Mouse (Mus musculus) heart, embryonic 11.5 days (tissue): Measurements from ENCODE around the gene Vps36. TPM values are rescaled to one million over a fixed set of nuclear protein-coding genes. Genes with fewer than 3 reads are reported as not detected.
A peak's percentile ranks its signal among the peaks of the same experiment; 100 is the strongest.

Experiments used
- ATAC-seq: fragments of 200-750 bp; cut with Nextera tagmentation; replicated peaks from 2 replicates; pipeline ENCODE4 v1.8.0; 2017; ENCODE audit warnings: moderate library complexity; ENCODE audit not compliant: insufficient number of reproducible peaks, low FRiP score, low TSS enrichment
- H3K27ac ChIP-seq: fragments of 300-500 bp; sonication (generic); 2 replicates; pipeline ENCODE4 v1.5.1; 2014; ENCODE audit warnings: mild to moderate bottlenecking, low read depth, low read length
- H3K27me3 ChIP-seq: fragments of 300-500 bp; sonication (generic); 2 replicates; pipeline ENCODE4 v1.6.1; 2014; ENCODE audit warnings: mild to moderate bottlenecking, low read length, mixed read lengths; ENCODE audit not compliant: control insufficient read depth, insufficient read depth
- H3K36me3 ChIP-seq: fragments of 300-500 bp; sonication (generic); 2 replicates; pipeline ENCODE4 v1.6.1; 2014; ENCODE audit warnings: mild to moderate bottlenecking, low read length, moderate library complexity, mixed read lengths; ENCODE audit not compliant: control insufficient read depth, insufficient read depth
- H3K4me1 ChIP-seq: fragments of 300-500 bp; sonication (generic); 2 replicates; pipeline ENCODE4 v1.6.1; 2014; ENCODE audit warnings: low read length; ENCODE audit not compliant: control insufficient read depth, insufficient read depth
- H3K4me2 ChIP-seq: fragments of 300-500 bp; sonication (generic); 2 replicates; pipeline ENCODE4 v1.6.1; 2014; ENCODE audit warnings: mild to moderate bottlenecking, moderate library complexity
- H3K4me3 ChIP-seq: fragments of 300-500 bp; sonication (generic); 2 replicates; pipeline ENCODE4 v1.5.1; 2014; ENCODE audit warnings: low read depth, low read length
- H3K9ac ChIP-seq: fragments of 300-500 bp; sonication (generic); 2 replicates; pipeline ENCODE4 v1.6.1; 2014; ENCODE audit warnings: mild to moderate bottlenecking, low read depth, low read length, moderate library complexity
- H3K9me3 ChIP-seq: fragments of 300-500 bp; sonication (generic); replicated peaks from 2 replicates; pipeline ENCODE4 v1.6.1; 2016; ENCODE audit warnings: low read length; ENCODE audit not compliant: control insufficient read depth
- WGBS: fragments of 180-500 bp; shearing (Covaris S2); extraction: QIAGEN DNeasy Blood & Tissue Kit; methylation state at CpG from one replicate; pipeline ENCODE4 v1.1.7; 2014; ENCODE audit not compliant: insufficient replicate concordance; 5-methylcytosine and 5-hydroxymethylcytosine counted together
- polyA plus RNA-seq: library from polyadenylated mRNA; unstranded; fragments of >200 nt; fragmentation: Nextera tagmentation; extraction: Ambion mirVana; gene quantifications from 2 replicates; pipeline ENCODE4 v1.2.1, GENCODE M21; 2014

Gene Vps36
- polyA plus RNA-seq, 1 experiment from 2014 or later, result 29.6 TPM

- no peak for ATAC-seq
Observed at GRCm38 (mm10) chr8:22197914-22198313, 5.3 kb downstream of the Vps36 start.

GRCm38 (mm10) chr8:22199481-22199880 lies 6.9 kb downstream of the Vps36 start:
- Histone ChIP-seq H3K9me3 (peaks cover 2% of the 10 kb centered on the region; the same call in 1 of the 2 replicates), H3K9ac (no peak overlapping the region), H3K36me3 (peaks cover 10% of the 10 kb centered on the region), H3K4me1 (peaks cover 2% of the 10 kb centered on the region; the same call in 1 of the 2 replicates), H3K4me2 (no peak overlapping the region), H3K27me3 (no peaks in the 10 kb centered on the region), H3K4me3 (no peak overlapping the region), H3K27ac (no peak overlapping the region)
- ATAC-seq, result no peak
- 96% methylated on average over 8 of the region's 8 CpGs for WGBS

More at GRCm38 (mm10) chr8:22197914-22198313, 5.3 kb downstream of the Vps36 start:
- WGBS, result 91% methylated on average over 6 of the region's 6 CpGs
- H3K4me1 ChIP-seq, result peaks cover 3% of the 10 kb centered on the region; the same call in 1 of the 2 replicates
- H3K27ac ChIP-seq, result no peak overlapping the region
- H3K4me3 ChIP-seq, result no peak overlapping the region
- H3K27me3 ChIP-seq, result no peaks in the 10 kb centered on the region
- H3K4me2 ChIP-seq, result no peak overlapping the region
- H3K36me3 ChIP-seq, result peaks cover 10% of the 10 kb centered on the region
- H3K9ac ChIP-seq, result no peak overlapping the region
- H3K9me3 ChIP-seq, result peaks cover 2% of the 10 kb centered on the region; the same call in 1 of the 2 replicates

- peaks cover 13% of the 10 kb centered on the region for H3K36me3 ChIP-seq
- 65% methylated on average over 4 of the region's 4 CpGs for WGBS
Observed at GRCm38 (mm10) chr8:22207535-22207934, 14.9 kb downstream of the Vps36 start.

GRCm38 (mm10) chr8:22209012-22209411 lies 16.4 kb downstream of the Vps36 start:
- Histone ChIP-seq H3K36me3 (peaks cover 15% of the 10 kb centered on the region), H3K9me3 (no peaks in the 10 kb centered on the region), H3K4me1 (peaks cover 11% of the 10 kb centered on the region), H3K27ac (peak overlapping the region; percentile 62), H3K9ac (peak overlapping the region; percentile 54), H3K27me3 (no peaks in the 10 kb centered on the region), H3K4me3 (no peak overlapping the region), H3K4me2 (peak overlapping the region; percentile 14; the same call in 1 of the 2 replicates)
- WGBS, result 15% methylated on average over 5 of the region's 5 CpGs
- peak; percentile 81 for ATAC-seq

More at GRCm38 (mm10) chr8:22207535-22207934, 14.9 kb downstream of the Vps36 start:
- H3K4me3 ChIP-seq, result no peak overlapping the region
- H3K27ac ChIP-seq, result no peak overlapping the region
- no peak overlapping the region for H3K4me2 ChIP-seq
- H3K9ac ChIP-seq, result no peak overlapping the region
- H3K9me3 ChIP-seq, result no peaks in the 10 kb centered on the region
- peaks cover 11% of the 10 kb centered on the region for H3K4me1 ChIP-seq
- H3K27me3 ChIP-seq, result no peaks in the 10 kb centered on the region
- no peak for ATAC-seq

- no peaks in the 10 kb centered on the region for H3K27me3 ChIP-seq
- no peak overlapping the region for H3K4me3 ChIP-seq
- 91% methylated on average over 10 of the region's 10 CpGs for WGBS
- H3K4me2 ChIP-seq, result no peak overlapping the region
- no peaks in the 10 kb centered on the region for H3K9me3 ChIP-seq
- H3K36me3 ChIP-seq, result peaks cover 13% of the 10 kb centered on the region
- H3K9ac ChIP-seq, result no peak overlapping the region
- no peaks in the 10 kb centered on the region for H3K4me1 ChIP-seq
- no peak overlapping the region for H3K27ac ChIP-seq
- ATAC-seq, result no peak
Observed at GRCm38 (mm10) chr8:22214826-22215225, 22.2 kb downstream of the Vps36 start.

- Histone ChIP-seq H3K4me3 (no peak overlapping the region), H3K4me1 (no peaks in the 10 kb centered on the region), H3K4me2 (no peak overlapping the region), H3K27me3 (peaks cover 2% of the 10 kb centered on the region; the same call in 1 of the 2 replicates), H3K27ac (no peak overlapping the region), H3K9me3 (no peaks in the 10 kb centered on the region), H3K9ac (no peak overlapping the region), H3K36me3 (0 out of 2 replicates have a peak, but pooled peaks cover 4% of the 10 kb centered on the region)
- no peak for ATAC-seq
- WGBS, result 58% methylated on average over 8 of the region's 8 CpGs
Observed at GRCm38 (mm10) chr8:22226361-22226760, 33.8 kb downstream of the Vps36 start.

GRCm38 (mm10) chr8:22227061-22227877 lies 34.7 kb downstream of the Vps36 start, which contains the start of gene Thsd1:
Gene Thsd1, plus strand, starts transcription at chr8:22227313.
- 0 out of 2 replicates have a peak, but pooled peaks cover under 1% of the 10 kb centered on the region for H3K36me3 ChIP-seq
- peak within 1 kb of the TSS; percentile 50 for H3K27ac ChIP-seq
- H3K27me3 ChIP-seq, result peaks cover 2% of the 10 kb centered on the region; the same call in 1 of the 2 replicates
- peak within 1 kb of the TSS; percentile 58 for H3K4me3 ChIP-seq
- peak within 1 kb of the TSS; percentile 66 for H3K9ac ChIP-seq
- WGBS, result under 1% methylated on average over 38 of the region's 39 CpGs
- H3K4me1 ChIP-seq, result no peaks in the 10 kb centered on the region
- H3K4me2 ChIP-seq, result peak within 1 kb of the TSS; percentile 84
- H3K9me3 ChIP-seq, result no peaks in the 10 kb centered on the region
- peak; percentile 90 for ATAC-seq

GRCm38 (mm10) chr8:22228621-22229020 lies 36.0 kb downstream of the Vps36 start:
- peaks cover 2% of the 10 kb centered on the region; the same call in 1 of the 2 replicates for H3K27me3 ChIP-seq
- 38% methylated on average over 7 of the region's 7 CpGs for WGBS
- no peaks in the 10 kb centered on the region for H3K9me3 ChIP-seq
- 0 out of 2 replicates have a peak overlapping the region, but pooled peaks have one; percentile 24 for H3K27ac ChIP-seq
- H3K4me2 ChIP-seq, result peak overlapping the region; percentile 84
- ATAC-seq, result no peak
- H3K4me1 ChIP-seq, result no peaks in the 10 kb centered on the region
- peak overlapping the region; percentile 56; the same call in 1 of the 2 replicates for H3K9ac ChIP-seq
- H3K36me3 ChIP-seq, result no peaks in the 10 kb centered on the region
- H3K4me3 ChIP-seq, result peak overlapping the region; percentile 58
